Mouse (Mus musculus) forebrain, embryonic 15.5 days (tissue): ENCODE measurements around the gene Ss18l1. TPM values are rescaled to one million over a fixed set of nuclear protein-coding genes. Genes with fewer than 3 reads are reported as not detected.

Source experiments
- ATAC-seq: fragments of 200-750 bp; cut with Nextera tagmentation; replicated peaks from 2 replicates; pipeline ENCODE4 v1.8.0; 2017; ENCODE audit warnings: mild to moderate bottlenecking, moderate TSS enrichment, moderate library complexity
- H3K27ac ChIP-seq: fragments of 300-500 bp; sonication (generic); replicated peaks from 2 replicates; pipeline ENCODE4 v1.5.1; 2015; ENCODE audit warnings: mild to moderate bottlenecking, inconsistent platforms
- H3K27me3 ChIP-seq: fragments of 300-500 bp; sonication (generic); 2 replicates; pipeline ENCODE4 v1.6.1; 2015; ENCODE audit warnings: inconsistent platforms
- H3K36me3 ChIP-seq: fragments of 300-500 bp; sonication (generic); 2 replicates; pipeline ENCODE4 v1.6.1; 2015; ENCODE audit warnings: mild to moderate bottlenecking, inconsistent platforms
- H3K4me1 ChIP-seq: fragments of 300-500 bp; sonication (generic); 2 replicates; pipeline ENCODE4 v1.6.1; 2015; ENCODE audit warnings: inconsistent platforms
- H3K4me2 ChIP-seq: fragments of 300-500 bp; sonication (generic); replicated peaks from 2 replicates; pipeline ENCODE4 v1.6.1; 2015; ENCODE audit warnings: mild to moderate bottlenecking, inconsistent platforms
- H3K4me3 ChIP-seq: fragments of 300-500 bp; sonication (generic); 2 replicates; pipeline ENCODE4 v1.5.1; 2015; ENCODE audit warnings: mild to moderate bottlenecking, inconsistent platforms
- H3K9ac ChIP-seq: fragments of 300-500 bp; sonication (generic); replicated peaks from 2 replicates; pipeline ENCODE4 v1.6.1; 2015; ENCODE audit warnings: mild to moderate bottlenecking, inconsistent platforms
- H3K9me3 ChIP-seq: fragments of 300-500 bp; sonication (generic); 2 replicates; pipeline ENCODE4 v1.6.1; 2016; ENCODE audit warnings: inconsistent platforms
- WGBS: fragments of 180-500 bp; shearing (Covaris S2); methylation state at CpG from one replicate; pipeline ENCODE4 v1.1.7; 2015; ENCODE audit warnings: mixed read lengths; 5-methylcytosine and 5-hydroxymethylcytosine counted together
- polyA plus RNA-seq: library from polyadenylated mRNA; unstranded; fragments of >200 nt; fragmentation: Nextera tagmentation; extraction: Ambion mirVana; gene quantifications from 2 replicates; pipeline ENCODE4 v1.2.1, GENCODE M21; 2015

Ss18l1 gene
- polyA plus RNA-seq, 1 experiment from 2014 or later, result 59.5 TPM

DNA sequence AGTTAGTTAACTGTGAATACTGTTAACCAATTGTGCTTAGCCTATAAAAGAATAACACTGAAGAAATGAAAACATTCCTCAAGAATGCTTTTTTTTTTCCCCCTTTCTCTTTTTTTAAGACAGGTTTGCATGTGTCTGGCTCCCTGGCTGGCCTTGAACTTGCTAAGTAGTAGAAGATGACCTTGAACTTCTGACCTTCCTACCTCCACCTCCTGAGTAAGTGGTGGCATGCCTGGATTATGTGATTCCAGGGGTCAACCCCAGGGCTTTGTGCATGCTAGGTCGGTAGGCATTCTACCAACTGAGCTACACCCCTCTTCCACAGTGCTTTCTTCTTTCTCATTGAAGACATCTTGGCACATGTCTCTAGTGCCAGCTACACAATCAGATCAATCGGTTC, 29.4 kb downstream of the Ss18l1 start:
- no peaks in the 10 kb centered on the region for H3K9me3 ChIP-seq
- peak overlapping the region; percentile 66; the same call in 1 of the 2 replicates for H3K4me2 ChIP-seq
- H3K36me3 ChIP-seq, result peaks cover 18% of the 10 kb centered on the region

GRCm38 (mm10) chr2:180072886-180073285, 30.6 kb downstream of the Ss18l1 start:
- Histone ChIP-seq H3K9ac (no peak overlapping the region), H3K4me1 (peaks cover 18% of the 10 kb centered on the region), H3K27me3 (no peaks in the 10 kb centered on the region), H3K9me3 (no peaks in the 10 kb centered on the region), H3K36me3 (peaks cover 10% of the 10 kb centered on the region), H3K4me2 (no peak overlapping the region), H3K27ac (no peak overlapping the region), H3K4me3 (no peak overlapping the region)
- no peak for ATAC-seq
- 88% methylated on average over 7 of the region's 7 CpGs for WGBS

More for the DNA sequence above, 29.4 kb downstream of the Ss18l1 start:
- 77% methylated on average over 2 of the region's 2 CpGs for WGBS
- no peak for ATAC-seq
- Histone ChIP-seq H3K4me1 (peaks cover 18% of the 10 kb centered on the region), H3K9ac (no peak overlapping the region), H3K27ac (no peak overlapping the region), H3K27me3 (no peaks in the 10 kb centered on the region), H3K4me3 (no peak overlapping the region)

DNA sequence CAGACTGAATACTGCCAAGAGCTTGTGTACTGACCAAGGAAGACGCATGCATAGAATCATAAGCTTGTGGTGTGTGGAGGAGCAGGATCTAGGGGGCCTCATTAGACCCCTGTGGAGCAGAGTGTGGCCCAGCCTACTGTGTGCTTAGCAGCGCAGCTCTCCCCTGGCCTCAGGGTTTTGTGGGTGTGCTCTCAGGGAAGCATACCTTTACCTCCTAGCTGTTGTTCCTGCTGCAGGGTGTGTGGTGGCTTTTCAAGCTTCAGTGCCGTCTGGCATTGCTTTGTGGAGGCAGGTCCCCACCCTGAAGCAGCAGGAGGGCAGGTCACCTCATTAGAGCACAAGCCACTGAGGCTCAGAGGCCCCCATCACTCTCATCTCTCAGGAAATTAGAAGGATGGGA, 35.3 kb downstream of the Ss18l1 start:
- H3K27me3 ChIP-seq, result no peaks in the 10 kb centered on the region
- peaks cover 8% of the 10 kb centered on the region; the same call in 1 of the 2 replicates for H3K36me3 ChIP-seq
- no peak for ATAC-seq
- H3K4me2 ChIP-seq, result no peak overlapping the region
- no peak overlapping the region for H3K27ac ChIP-seq
- no peak overlapping the region for H3K4me3 ChIP-seq
- 54% methylated on average over 3 of the region's 3 CpGs for WGBS
- no peak overlapping the region for H3K9ac ChIP-seq
- no peaks in the 10 kb centered on the region for H3K9me3 ChIP-seq
- no peaks in the 10 kb centered on the region for H3K4me1 ChIP-seq

GRCm38 (mm10) chr2:180080680-180081079, 38.4 kb downstream of the Ss18l1 start:
- H3K27ac ChIP-seq, result no peak overlapping the region
- no peak overlapping the region for H3K4me3 ChIP-seq
- WGBS, result 91% methylated on average over 8 of the region's 8 CpGs
- no peaks in the 10 kb centered on the region for H3K27me3 ChIP-seq
- H3K4me2 ChIP-seq, result no peak overlapping the region
- ATAC-seq, result no peak
- peaks cover 2% of the 10 kb centered on the region; the same call in 1 of the 2 replicates for H3K4me1 ChIP-seq
- H3K9ac ChIP-seq, result no peak overlapping the region
- no peaks in the 10 kb centered on the region for H3K9me3 ChIP-seq
- peaks cover 16% of the 10 kb centered on the region; the same call in 1 of the 2 replicates for H3K36me3 ChIP-seq

- peaks cover 11% of the 10 kb centered on the region; the same call in 1 of the 2 replicates for H3K4me1 ChIP-seq
- H3K36me3 ChIP-seq, result peaks cover 16% of the 10 kb centered on the region; the same call in 1 of the 2 replicates
- H3K4me2 ChIP-seq, result no peak overlapping the region
- no peak overlapping the region for H3K4me3 ChIP-seq
- H3K27ac ChIP-seq, result no peak overlapping the region
- no peak overlapping the region for H3K9ac ChIP-seq
- WGBS, result 89% methylated on average over 10 of the region's 10 CpGs
- ATAC-seq, result no peak
- no peaks in the 10 kb centered on the region for H3K9me3 ChIP-seq
- no peaks in the 10 kb centered on the region for H3K27me3 ChIP-seq
Measured at GRCm38 (mm10) chr2:180083063-180083462, 40.8 kb downstream of the Ss18l1 start.

DNA sequence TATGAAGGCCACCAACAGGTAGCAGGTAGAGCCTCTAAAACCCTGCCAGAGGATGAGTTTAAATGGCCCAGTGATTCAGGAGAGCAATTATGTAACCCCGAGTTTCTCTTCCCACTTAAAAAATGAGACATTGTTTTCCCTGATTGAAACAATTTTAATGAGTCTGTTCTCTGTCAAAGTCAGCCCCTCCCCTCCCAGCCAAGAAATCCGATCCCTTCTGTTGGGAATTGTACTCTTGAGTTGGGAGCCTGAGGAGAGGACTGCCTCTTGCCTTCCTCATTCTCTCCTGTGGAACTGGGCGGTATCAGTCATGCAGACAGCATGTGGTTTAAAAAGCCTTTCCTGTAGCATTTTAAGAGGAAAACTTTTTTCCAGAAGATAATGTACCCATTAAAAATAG, 42.3 kb downstream of the Ss18l1 start:
- H3K9ac ChIP-seq, result no peak overlapping the region
- H3K4me1 ChIP-seq, result peaks cover 11% of the 10 kb centered on the region; the same call in 1 of the 2 replicates
- no peak overlapping the region for H3K4me2 ChIP-seq
- no peak overlapping the region for H3K27ac ChIP-seq
- 31% methylated on average over 3 of the region's 3 CpGs for WGBS
- H3K4me3 ChIP-seq, result no peak overlapping the region
- H3K27me3 ChIP-seq, result no peaks in the 10 kb centered on the region
- peaks cover 14% of the 10 kb centered on the region; the same call in 1 of the 2 replicates for H3K36me3 ChIP-seq
- ATAC-seq, result no peak
- H3K9me3 ChIP-seq, result no peaks in the 10 kb centered on the region

DNA sequence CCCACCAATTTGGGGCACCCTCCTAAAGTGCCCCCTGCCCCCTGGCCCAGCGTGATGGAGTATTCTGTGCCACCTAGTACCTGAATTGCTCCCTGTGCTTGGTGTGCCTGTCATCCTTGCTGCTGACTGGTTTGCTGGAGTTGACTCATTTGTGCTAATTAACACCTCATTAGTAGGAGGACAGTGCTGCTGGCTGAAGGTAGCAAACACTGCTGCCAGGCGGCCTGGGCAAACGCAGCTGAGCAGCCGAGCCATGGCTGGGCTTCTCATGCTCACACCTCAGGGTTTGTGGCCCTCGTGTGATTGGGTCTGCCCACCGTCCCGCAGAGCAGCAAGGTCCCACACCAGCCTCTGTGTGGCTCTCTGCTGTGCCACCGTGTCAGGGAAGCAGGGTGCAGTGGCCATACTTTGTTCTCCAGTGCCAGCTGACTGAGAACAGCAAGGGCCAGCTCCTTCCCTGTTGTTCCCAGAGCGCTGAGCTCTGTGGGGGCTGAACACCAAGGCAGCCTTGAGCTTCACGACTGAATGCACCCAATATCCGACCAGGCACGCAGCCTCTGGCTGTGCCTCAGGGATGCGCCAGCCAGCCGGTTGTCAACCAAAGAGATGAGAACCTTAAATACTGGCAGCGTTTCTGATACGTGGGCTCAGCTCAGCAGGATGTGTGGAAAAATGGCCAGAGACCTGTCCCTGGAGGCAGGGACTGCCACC, 43.8 kb downstream of the Ss18l1 start:
- peak overlapping the region; percentile 56; the same call in 1 of the 2 replicates for H3K27ac ChIP-seq
- no peak overlapping the region for H3K4me3 ChIP-seq
- peaks cover 14% of the 10 kb centered on the region; the same call in 1 of the 2 replicates for H3K36me3 ChIP-seq
- ATAC-seq, result peak; percentile 45; the same call in 1 of the 2 replicates
- no peaks in the 10 kb centered on the region for H3K9me3 ChIP-seq
- H3K9ac ChIP-seq, result no peak overlapping the region
- H3K4me1 ChIP-seq, result peaks cover 11% of the 10 kb centered on the region; the same call in 1 of the 2 replicates
- 57% methylated on average over 16 of the region's 16 CpGs for WGBS
- no peak overlapping the region for H3K4me2 ChIP-seq
- H3K27me3 ChIP-seq, result no peaks in the 10 kb centered on the region

- no peak overlapping the region for H3K4me2 ChIP-seq
Measured at GRCm38 (mm10) chr2:180086637-180087027, 44.3 kb downstream of the Ss18l1 start.

DNA sequence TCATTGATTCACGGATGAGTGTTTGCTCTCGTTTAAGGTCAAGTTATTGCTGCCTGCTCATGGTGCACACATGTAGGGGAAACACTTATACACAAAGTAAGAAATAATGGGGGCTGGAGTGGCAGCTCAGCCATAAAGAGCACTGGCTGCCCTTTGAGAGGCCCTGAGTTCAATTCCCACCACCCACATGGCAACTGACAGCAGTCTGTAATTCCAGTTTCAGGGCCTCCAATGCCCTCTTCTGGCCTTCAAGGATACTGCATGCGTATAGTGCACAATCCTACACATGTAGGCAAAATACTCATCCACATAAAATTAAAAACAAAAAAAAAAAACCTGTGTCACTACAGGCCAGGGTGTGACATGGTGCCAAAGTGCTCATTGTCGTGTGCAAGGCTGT, 45.2 kb downstream of the Ss18l1 start:
- H3K27me3 ChIP-seq, result no peaks in the 10 kb centered on the region
- no peak overlapping the region for H3K4me2 ChIP-seq
- H3K36me3 ChIP-seq, result peaks cover 8% of the 10 kb centered on the region; the same call in 1 of the 2 replicates
- WGBS, result 90% methylated on average over 4 of the region's 4 CpGs
- H3K4me3 ChIP-seq, result no peak overlapping the region
- peaks cover 11% of the 10 kb centered on the region; the same call in 1 of the 2 replicates for H3K4me1 ChIP-seq
- H3K9ac ChIP-seq, result no peak overlapping the region
- H3K9me3 ChIP-seq, result no peaks in the 10 kb centered on the region
- no peak; the same call in 1 of the 2 replicates for ATAC-seq
- no peak overlapping the region for H3K27ac ChIP-seq

More at GRCm38 (mm10) chr2:180086637-180087027, 44.3 kb downstream of the Ss18l1 start:
- H3K36me3 ChIP-seq, result peaks cover 14% of the 10 kb centered on the region; the same call in 1 of the 2 replicates
- no peak for ATAC-seq
- H3K9me3 ChIP-seq, result no peaks in the 10 kb centered on the region
- H3K4me3 ChIP-seq, result no peak overlapping the region
- H3K27ac ChIP-seq, result no peak overlapping the region
- H3K27me3 ChIP-seq, result no peaks in the 10 kb centered on the region
- peaks cover 11% of the 10 kb centered on the region; the same call in 1 of the 2 replicates for H3K4me1 ChIP-seq
- 84% methylated on average over 5 of the region's 5 CpGs for WGBS
- H3K9ac ChIP-seq, result no peak overlapping the region

DNA sequence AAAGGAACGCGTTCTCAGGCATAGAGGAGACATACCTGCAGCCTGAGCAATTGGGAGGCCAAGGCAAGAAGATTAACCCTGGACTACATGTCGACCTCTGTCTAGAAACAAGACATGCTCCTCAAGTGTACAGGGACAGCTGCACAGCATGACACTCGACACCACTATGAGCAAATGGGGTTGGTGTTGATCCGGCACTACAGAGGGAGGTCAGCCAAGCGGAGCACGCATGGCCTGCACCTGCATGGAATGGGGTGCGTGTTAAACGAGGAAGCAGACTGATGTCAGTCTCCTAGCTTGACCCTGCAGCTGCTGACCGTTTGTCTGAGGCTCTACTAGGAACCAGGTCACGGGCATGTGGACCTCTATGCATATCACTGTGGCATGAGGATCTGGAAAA, 48.0 kb downstream of the Ss18l1 start:
- no peak overlapping the region for H3K4me3 ChIP-seq
- ATAC-seq, result no peak
- H3K4me2 ChIP-seq, result no peak overlapping the region
- H3K27ac ChIP-seq, result no peak overlapping the region
- no peaks in the 10 kb centered on the region for H3K27me3 ChIP-seq
- no peaks in the 10 kb centered on the region for H3K9me3 ChIP-seq
- H3K4me1 ChIP-seq, result peaks cover 11% of the 10 kb centered on the region; the same call in 1 of the 2 replicates
- WGBS, result 72% methylated on average over 11 of the region's 11 CpGs
- peaks cover 3% of the 10 kb centered on the region; the same call in 1 of the 2 replicates for H3K36me3 ChIP-seq
- no peak overlapping the region for H3K9ac ChIP-seq

GRCm38 (mm10) chr2:180095711-180096110, 53.4 kb downstream of the Ss18l1 start:
- ATAC-seq, result peak; percentile 66
- Histone ChIP-seq H3K4me1 (peaks cover 26% of the 10 kb centered on the region), H3K9ac (no peak overlapping the region), H3K27ac (0 out of 2 replicates have a peak overlapping the region, but pooled peaks have one; percentile 20), H3K4me3 (no peak overlapping the region), H3K4me2 (no peak overlapping the region), H3K27me3 (no peaks in the 10 kb centered on the region; the same call in 1 of the 2 replicates), H3K36me3 (no peaks in the 10 kb centered on the region), H3K9me3 (no peaks in the 10 kb centered on the region)
- WGBS, result 21% methylated on average over 5 of the region's 5 CpGs

DNA sequence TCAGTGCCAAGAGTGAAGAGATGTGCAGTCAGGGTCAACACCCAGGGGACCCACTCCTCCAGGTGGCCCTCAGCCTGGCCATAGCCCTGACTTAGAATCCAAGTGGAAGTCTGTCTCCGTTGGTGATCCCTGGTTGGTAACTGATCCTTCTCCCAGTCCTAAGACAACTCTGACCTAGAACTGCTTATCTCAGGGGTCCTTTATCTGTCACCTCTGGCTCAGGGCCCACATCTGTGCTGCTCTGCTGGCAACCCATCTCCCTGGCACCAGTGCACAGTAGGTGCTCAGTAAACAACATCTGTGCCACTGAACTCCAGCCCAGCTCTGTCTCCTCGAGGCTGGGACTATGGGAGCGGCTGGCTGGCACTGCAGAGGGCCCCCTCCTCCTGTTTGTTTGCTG, 55.3 kb downstream of the Ss18l1 start:
- H3K9me3 ChIP-seq, result no peaks in the 10 kb centered on the region
- H3K4me1 ChIP-seq, result peaks cover 27% of the 10 kb centered on the region
- H3K27me3 ChIP-seq, result peaks cover 13% of the 10 kb centered on the region
- no peak overlapping the region for H3K27ac ChIP-seq
- H3K36me3 ChIP-seq, result no peaks in the 10 kb centered on the region
- H3K9ac ChIP-seq, result no peak overlapping the region
- H3K4me3 ChIP-seq, result no peak overlapping the region
- 32% methylated on average over 3 of the region's 3 CpGs for WGBS
- 0 out of 2 replicates have a peak, but pooled peaks have one; percentile 9 for ATAC-seq
- no peak overlapping the region for H3K4me2 ChIP-seq
